Mouse (Mus musculus) lung, adult 10 weeks (tissue): ENCODE results near the gene Tom1l1. TPM values are rescaled to one million over a fixed set of nuclear protein-coding genes. Genes with fewer than 3 reads are reported as not detected.

Experiments
- polyA plus RNA-seq: library from polyadenylated mRNA; stranded (reverse); fragments of 350-450 nt; fragmentation: Illumina TruSeq; extraction: RNeasy Lipid Tissue Mini Kit (QIAGEN cat#74804); gene quantifications from one replicate; pipeline ENCODE4 v1.2.3, GENCODE M21; 2014; ENCODE audit warnings: low read depth, low replicate concordance; ENCODE audit not compliant: insufficient read depth

The Tom1l1 gene
- polyA plus RNA-seq: 11.4 TPM

GRCm38 (mm10) chr11:90687460-90688416 lies at the start of gene Tom1l1:
TSS of gene Tom1l1 (minus strand) at chr11:90688366.

GRCm38 (mm10) chr11:90637440-90638311 lies 50.5 kb downstream of the Tom1l1 start, which contains the start of the genes Stxbp4 and Cox11:
TSS of gene Stxbp4 (minus strand) at chr11:90638084.
TSS of gene Cox11 (plus strand) at chr11:90638173.

Other genes with a start within 250 kb of the Tom1l1 start
- 1.7 TPM for gene Stxbp4, start 50.3 kb downstream of the Tom1l1 start, polyA plus RNA-seq
- gene Cox11, start 50.2 kb downstream of the Tom1l1 start, polyA plus RNA-seq: 9.2 TPM